1 mouse cellular context compared by ENCODE assay signal in the genomic region with DNA sequence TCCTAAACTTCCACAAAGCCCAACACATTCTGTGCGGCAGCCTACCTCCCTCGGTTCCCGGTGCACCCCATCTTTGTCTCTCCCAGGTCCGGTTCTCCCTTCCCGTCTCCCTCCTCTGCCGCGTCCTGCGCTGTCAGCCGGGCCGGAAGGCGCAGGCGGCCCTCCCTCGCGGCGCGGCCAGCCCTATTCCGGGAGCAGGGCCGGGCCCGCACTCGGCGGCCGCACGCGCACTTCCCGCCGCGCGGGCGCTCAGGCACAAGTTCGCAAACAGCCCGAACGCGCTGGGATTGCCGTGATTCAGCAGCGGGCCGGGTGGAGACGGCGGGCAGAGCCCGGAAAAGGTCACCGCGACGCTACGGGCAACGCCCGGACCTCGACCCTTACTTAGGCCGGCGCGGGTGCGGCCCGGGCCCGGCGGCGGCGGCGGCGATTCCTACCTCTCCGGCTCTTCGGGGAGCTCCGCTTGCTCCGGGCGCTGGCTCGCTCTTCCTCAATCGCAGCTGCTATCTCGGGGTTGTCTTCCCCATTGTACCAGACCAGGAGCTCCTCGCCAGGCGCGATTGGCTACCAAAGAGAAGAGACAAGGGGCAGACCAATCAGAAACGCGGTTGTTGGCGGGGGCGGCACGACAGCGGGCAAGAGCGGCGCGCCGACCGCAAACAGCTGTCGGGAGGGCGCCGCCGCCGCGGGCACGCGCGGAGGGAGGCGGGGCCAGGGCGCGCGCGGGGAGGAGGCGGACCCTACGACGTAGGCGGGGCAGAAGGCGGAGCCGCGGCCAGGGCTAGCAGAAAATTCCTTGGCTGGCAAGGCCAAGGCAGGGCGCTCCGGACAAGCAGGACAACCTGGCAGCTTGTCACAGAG.
TF ChIP-seq lines count a peak whose summit lies in the region.

No protein-coding gene starts in this region.

TF ChIP-seq in CH12.LX, 34 proteins besides CTCF, POLR2A, EP300 and RAD21 (continued from another document):
- TF ChIP-seq USF2 (conservative IDR thresholded peaks at IDR 0.05; ENCODE audit: low read depth, low read length) (no peak), NELFE (IDR thresholded peaks at IDR 0.05; ENCODE audit: low read depth, low read length) (peak; percentile 80), IRF4 (IDR thresholded peaks at IDR 0.05; ENCODE audit: low read depth, low read length) (no peak; the same call in 1 of the 2 replicates), CHD1 (IDR thresholded peaks at IDR 0.05; ENCODE audit: low read depth, low read length) (no peak), NRF1 (IDR thresholded peaks at IDR 0.05; ENCODE audit: low read depth, low read length) (peak; percentile 56; the same call in 1 of the 2 replicates), JUN (IDR thresholded peaks at IDR 0.05; ENCODE audit: insufficient read depth, low read depth, low read length) (no peak), POLR2AphosphoS2 (IDR thresholded peaks at IDR 0.05; ENCODE audit: low read depth, low read length) (no peak), HCFC1 (IDR thresholded peaks at IDR 0.05; ENCODE audit: low read depth, low read length) (peak; percentile 72), MAFK (IDR thresholded peaks at IDR 0.05; ENCODE audit: insufficient replicate concordance, low read length) (no peak), MAX (IDR thresholded peaks at IDR 0.05; ENCODE audit: low read length) (no peak), ELF1 (IDR thresholded peaks at IDR 0.05; ENCODE audit: low read depth, low read length) (peak; percentile 77), RCOR1 (conservative IDR thresholded peaks at IDR 0.05; ENCODE audit: low read depth, low read length) (no peak), MYC (IDR thresholded peaks at IDR 0.05; ENCODE audit: low read depth, low read length) (no peak), CHD2 (IDR thresholded peaks at IDR 0.05; ENCODE audit: low read length) (peak; percentile 63), KAT2A (IDR thresholded peaks at IDR 0.05; ENCODE audit: insufficient replicate concordance, low read length) (0 out of 2 replicates have a peak, but pooled peaks have one; percentile 17), UBTF (IDR thresholded peaks at IDR 0.05; ENCODE audit: low read depth, low read length) (peak; percentile 86; the same call in 1 of the 2 replicates), SMC3 (IDR thresholded peaks at IDR 0.05; ENCODE audit: low read depth, low read length) (no peak), JUND (conservative IDR thresholded peaks at IDR 0.05; ENCODE audit: low read depth, low read length) (no peak), MEF2A (IDR thresholded peaks at IDR 0.05; ENCODE audit: borderline replicate concordance, low read depth, low read length) (no peak), GABPA (IDR thresholded peaks at IDR 0.05; ENCODE audit: insufficient replicate concordance, low read depth, low read length) (no peak), USF1 (IDR thresholded peaks at IDR 0.05; ENCODE audit: low read depth, low read length) (no peak)
